Mouse (Mus musculus) lung, embryonic 14.5 days (tissue): ENCODE results near the gene Abhd14a. TPM values are rescaled to one million over a fixed set of nuclear protein-coding genes. Genes with fewer than 3 reads are reported as not detected.

Experiments
- ATAC-seq: fragments of 200-750 bp; cut with Nextera tagmentation; 2 replicates; pipeline ENCODE4 v1.8.0; 2017; ENCODE audit warnings: mild to moderate bottlenecking, moderate TSS enrichment, moderate library complexity; ENCODE audit not compliant: insufficient read depth
- DNase-seq: peaks from one replicate; pipeline ENCODE4 v3.0.0-alpha.2; 2015
- H3K27ac ChIP-seq: fragments of 300-500 bp; sonication (generic); 2 replicates; pipeline ENCODE4 v1.5.1; 2014; ENCODE audit warnings: low read depth, mild to moderate bottlenecking, moderate library complexity
- H3K27me3 ChIP-seq: fragments of 300-500 bp; sonication (generic); 2 replicates; pipeline ENCODE4 v1.6.1; 2014; ENCODE audit warnings: low read length, control low read depth; ENCODE audit not compliant: insufficient read depth
- H3K36me3 ChIP-seq: fragments of 300-500 bp; sonication (generic); 2 replicates; pipeline ENCODE4 v1.6.1; 2014; ENCODE audit warnings: control low read depth; ENCODE audit not compliant: insufficient read depth
- H3K4me1 ChIP-seq: fragments of 300-500 bp; sonication (generic); 2 replicates; pipeline ENCODE4 v1.6.1; 2014; ENCODE audit warnings: antibody characterized with exemption, control low read depth; ENCODE audit not compliant: insufficient read depth
- H3K4me2 ChIP-seq: fragments of 300-500 bp; sonication (generic); 2 replicates; pipeline ENCODE4 v1.6.1; 2014; ENCODE audit warnings: mild to moderate bottlenecking
- H3K4me3 ChIP-seq: fragments of 300-500 bp; sonication (generic); 2 replicates; pipeline ENCODE4 v1.5.1; 2014; ENCODE audit warnings: low read depth, low read length
- H3K9ac ChIP-seq: fragments of 300-500 bp; sonication (generic); 2 replicates; pipeline ENCODE4 v1.6.1; 2014
- H3K9me3 ChIP-seq: fragments of 300-500 bp; sonication (generic); 2 replicates; pipeline ENCODE4 v1.6.1; 2016; ENCODE audit warnings: low read depth, low read length, control low read depth
- CTCF ChIP-seq: IDR thresholded peaks from 2 replicates; pipeline ENCODE4 v1.5.1; 2016; ENCODE audit warnings: antibody characterized with exemption, low read depth
- WGBS: fragments of 180-500 bp; shearing (Covaris S2); extraction: QIAGEN DNeasy Blood & Tissue Kit; methylation state at CpG from one replicate; pipeline ENCODE4 v1.1.7; 2014; 5-methylcytosine and 5-hydroxymethylcytosine counted together
- polyA plus RNA-seq: library from polyadenylated mRNA; unstranded; fragments of >200 nt; fragmentation: Nextera tagmentation; extraction: Ambion mirVana; gene quantifications from 2 replicates; pipeline ENCODE4 v1.2.1, GENCODE M21; 2014

Gene Abhd14a
- polyA plus RNA-seq, 1 experiment from 2014 or later, result 48.4 TPM

DNA sequence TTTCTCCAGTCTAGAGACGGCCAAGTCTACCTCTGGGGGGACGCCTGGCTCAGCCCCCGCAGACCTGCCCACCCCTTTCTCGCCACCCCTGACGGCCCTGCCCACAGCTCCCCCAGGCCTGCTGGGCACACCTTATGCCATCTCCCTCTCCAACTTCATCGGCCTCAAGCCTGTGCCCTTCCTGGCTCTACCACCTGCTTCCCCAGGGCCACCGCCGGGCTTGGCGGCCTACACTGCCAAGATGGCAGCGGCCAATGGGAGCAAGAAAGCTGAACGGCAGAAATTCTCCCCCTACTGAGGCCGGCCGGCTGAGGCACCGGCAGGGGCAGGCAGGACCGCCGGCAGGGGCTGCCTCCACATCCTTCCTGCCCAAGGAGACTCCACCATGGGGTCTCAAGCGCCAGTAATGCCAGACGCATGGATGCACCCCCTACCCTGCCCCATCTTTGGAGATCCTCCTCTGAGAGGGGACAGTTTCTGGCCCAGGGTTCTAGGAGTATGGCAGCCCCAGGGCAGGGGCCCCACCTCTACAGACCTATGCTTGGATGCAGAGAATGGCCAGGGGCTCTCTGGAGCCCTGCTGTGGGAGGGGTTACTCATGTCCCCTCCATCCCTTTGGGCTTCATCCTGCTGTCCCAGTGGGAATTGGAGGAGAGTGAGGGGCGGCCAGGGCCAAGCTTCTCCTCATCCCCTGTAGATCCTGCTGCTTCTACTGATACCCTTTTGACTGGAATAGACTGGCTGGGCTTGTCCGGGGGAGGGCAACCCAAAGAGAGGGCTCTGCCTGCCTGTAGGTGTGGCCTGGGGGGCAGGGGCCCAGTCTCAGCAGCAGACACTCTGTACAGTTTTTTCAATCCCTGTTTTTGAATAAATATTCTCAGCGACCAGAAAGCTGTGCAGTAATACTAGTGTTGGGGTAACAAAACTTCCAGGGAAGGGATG is 15.9 kb upstream of the Abhd14a start:
- TF ChIP-seq CTCF, result no peak
- 80% methylated on average over 21 of the region's 21 CpGs for WGBS
- Histone ChIP-seq H3K9me3 (no peaks in the 10 kb centered on the region), H3K36me3 (peaks cover 53% of the 10 kb centered on the region), H3K4me2 (no peak overlapping the region), H3K4me1 (no peaks in the 10 kb centered on the region), H3K9ac (no peak overlapping the region), H3K27me3 (no peaks in the 10 kb centered on the region), H3K27ac (no peak overlapping the region), H3K4me3 (no peak overlapping the region)
- DNase-seq (no peak), ATAC-seq (no peak)

DNA sequence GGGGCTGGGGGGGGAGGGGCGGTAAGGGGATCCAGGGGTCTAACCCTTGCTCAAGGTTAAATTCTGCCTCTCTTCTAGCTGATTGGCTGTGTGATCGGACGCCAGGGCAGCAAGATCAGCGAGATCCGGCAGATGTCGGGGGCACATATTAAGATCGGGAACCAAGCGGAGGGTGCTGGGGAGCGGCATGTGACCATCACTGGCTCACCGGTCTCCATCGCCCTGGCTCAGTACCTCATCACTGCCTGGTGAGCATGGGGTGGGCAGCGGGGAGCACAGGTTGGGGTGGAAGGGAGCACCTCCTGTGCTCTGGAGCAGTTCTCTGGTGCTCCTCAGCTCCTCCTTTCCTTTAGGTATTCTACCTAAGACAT is 14.9 kb upstream of the Abhd14a start:
- H3K27ac ChIP-seq, result no peak overlapping the region
- H3K27me3 ChIP-seq, result no peaks in the 10 kb centered on the region
- WGBS, result 87% methylated on average over 12 of the region's 12 CpGs
- ATAC-seq, result no peak
- H3K9ac ChIP-seq, result no peak overlapping the region
- no peak overlapping the region for H3K4me3 ChIP-seq
- no peaks in the 10 kb centered on the region for H3K4me1 ChIP-seq
- peaks cover 53% of the 10 kb centered on the region for H3K36me3 ChIP-seq
- no peak for TF ChIP-seq CTCF
- DNase-seq, result no peak
- no peaks in the 10 kb centered on the region for H3K9me3 ChIP-seq
- no peak overlapping the region for H3K4me2 ChIP-seq

DNA sequence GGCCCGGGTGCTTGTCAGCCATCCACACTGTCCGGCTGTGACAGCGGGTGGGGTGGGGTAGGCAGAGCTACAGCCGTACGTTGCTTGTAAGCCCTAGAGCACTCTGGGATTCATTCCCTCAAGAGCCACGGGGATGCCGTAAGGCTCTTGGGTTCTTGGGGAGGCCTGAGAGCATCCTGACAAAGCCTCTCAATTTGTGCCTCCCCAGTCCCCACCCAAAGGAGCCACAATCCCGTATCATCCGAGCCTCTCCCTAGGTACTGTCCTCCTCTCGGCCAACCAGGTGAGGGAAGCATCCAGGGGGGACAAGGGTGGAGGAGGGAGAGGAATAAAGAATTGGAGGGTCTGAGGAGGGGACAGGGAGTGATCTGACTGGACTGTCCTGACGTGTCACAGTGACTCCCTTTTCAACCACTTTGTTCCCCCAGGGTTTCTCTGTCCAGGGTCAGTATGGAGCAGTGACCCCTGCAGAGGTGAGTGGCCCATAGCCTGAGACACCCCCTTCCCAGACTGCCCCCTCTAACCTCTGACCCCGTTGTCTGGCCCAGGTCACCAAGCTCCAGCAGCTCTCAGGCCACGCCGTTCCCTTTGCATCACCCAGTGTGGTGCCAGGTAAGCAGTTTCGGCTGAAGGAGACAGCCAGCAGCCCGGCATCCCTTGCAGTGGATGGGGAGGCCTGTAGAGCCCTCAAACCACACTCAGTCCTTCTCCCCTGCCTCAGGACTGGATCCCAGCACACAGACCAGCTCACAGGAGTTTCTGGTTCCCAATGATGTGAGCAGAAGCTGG is 14.4 kb upstream of the Abhd14a start:
- no peak for ATAC-seq
- no peak overlapping the region for H3K4me3 ChIP-seq
- WGBS, result 84% methylated on average over 16 of the region's 16 CpGs
- no peak for TF ChIP-seq CTCF
- H3K9ac ChIP-seq, result no peak overlapping the region
- no peaks in the 10 kb centered on the region for H3K27me3 ChIP-seq
- no peak overlapping the region for H3K4me2 ChIP-seq
- H3K36me3 ChIP-seq, result peaks cover 53% of the 10 kb centered on the region
- DNase-seq, result no peak
- H3K27ac ChIP-seq, result no peak overlapping the region
- H3K4me1 ChIP-seq, result 0 out of 2 replicates have a peak, but pooled peaks cover 4% of the 10 kb centered on the region
- H3K9me3 ChIP-seq, result no peaks in the 10 kb centered on the region

DNA sequence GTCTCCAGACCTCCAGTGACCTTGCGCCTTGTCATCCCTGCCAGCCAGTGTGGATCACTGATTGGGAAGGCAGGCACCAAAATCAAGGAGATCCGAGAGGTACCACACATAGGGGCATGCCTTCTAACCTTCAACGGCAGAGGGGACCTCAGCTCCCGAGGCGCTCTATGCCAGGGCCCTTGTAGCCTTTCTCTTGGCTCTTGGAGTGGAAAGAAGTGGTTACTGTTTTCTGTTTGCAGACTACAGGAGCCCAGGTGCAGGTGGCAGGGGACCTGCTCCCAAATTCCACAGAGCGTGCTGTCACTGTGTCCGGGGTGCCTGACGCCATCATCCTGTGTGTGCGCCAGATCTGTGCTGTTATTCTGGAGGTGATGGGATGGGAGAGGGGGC is 13.5 kb upstream of the Abhd14a start:
- no peak overlapping the region for H3K9ac ChIP-seq
- no peak overlapping the region for H3K4me2 ChIP-seq
- no peak overlapping the region for H3K27ac ChIP-seq
- peaks cover 53% of the 10 kb centered on the region for H3K36me3 ChIP-seq
- WGBS, result 83% methylated on average over 9 of the region's 9 CpGs
- TF ChIP-seq CTCF, result no peak
- H3K9me3 ChIP-seq, result no peaks in the 10 kb centered on the region
- no peaks in the 10 kb centered on the region for H3K27me3 ChIP-seq
- ATAC-seq (no peak), DNase-seq (no peak)
- H3K4me3 ChIP-seq, result no peak overlapping the region
- H3K4me1 ChIP-seq, result peaks cover 12% of the 10 kb centered on the region

DNA sequence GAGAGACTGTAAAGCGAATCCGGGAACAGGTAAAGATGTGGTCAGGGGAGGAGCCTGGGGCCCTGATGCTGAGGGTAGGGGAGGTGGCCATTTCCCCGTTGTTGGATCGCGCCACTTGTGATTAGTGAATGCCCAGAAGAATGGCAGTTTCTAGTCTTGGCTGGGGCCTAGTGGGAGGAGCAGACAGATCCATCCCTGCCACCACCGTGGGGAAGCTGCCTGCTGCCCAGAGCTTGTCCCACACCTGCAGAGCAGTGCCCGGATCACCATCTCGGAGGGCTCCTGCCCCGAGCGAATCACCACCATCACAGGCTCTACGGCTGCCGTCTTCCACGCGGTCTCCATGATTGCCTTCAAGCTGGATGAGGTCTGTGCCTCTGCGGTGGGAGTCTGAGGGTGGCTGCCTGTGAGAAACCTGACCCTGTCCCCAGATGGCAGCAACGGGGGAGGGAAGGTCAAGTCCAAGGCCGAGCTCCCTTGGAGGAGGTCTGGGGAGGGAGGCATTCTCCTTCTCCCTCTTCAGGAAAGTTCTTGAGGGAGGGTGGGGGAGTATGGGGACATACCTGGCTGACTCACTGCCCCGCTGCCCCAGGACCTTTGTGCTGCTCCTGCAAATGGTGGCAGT is 13.0 kb upstream of the Abhd14a start:
- no peak for TF ChIP-seq CTCF
- Histone ChIP-seq H3K4me2 (no peak overlapping the region), H3K4me1 (peaks cover 17% of the 10 kb centered on the region), H3K9me3 (no peaks in the 10 kb centered on the region), H3K4me3 (no peak overlapping the region), H3K36me3 (peaks cover 53% of the 10 kb centered on the region), H3K27ac (no peak overlapping the region), H3K27me3 (no peaks in the 10 kb centered on the region), H3K9ac (no peak overlapping the region)
- no peak for DNase-seq
- ATAC-seq, result no peak
- 73% methylated on average over 18 of the region's 18 CpGs for WGBS

DNA sequence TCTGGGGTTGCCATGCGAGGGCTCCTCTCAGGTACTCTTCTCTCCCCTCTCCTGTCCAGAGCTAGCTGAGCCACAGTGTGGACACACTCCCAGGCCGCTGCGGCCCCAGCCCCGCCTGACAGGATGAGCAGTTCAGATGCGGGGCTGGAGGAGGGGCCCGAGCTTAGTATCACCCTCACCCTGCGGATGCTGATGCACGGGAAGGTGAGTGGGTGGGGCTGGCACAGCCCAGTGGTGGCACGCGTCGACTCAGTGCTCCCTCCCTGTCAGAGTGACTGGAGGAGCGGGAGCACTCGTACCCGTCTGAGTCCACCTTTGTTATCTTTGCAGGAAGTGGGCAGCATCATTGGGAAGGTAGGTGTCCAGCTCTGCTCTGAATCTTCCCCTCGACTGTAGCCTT is 12.5 kb upstream of the Abhd14a start:
- no peak for TF ChIP-seq CTCF
- no peaks in the 10 kb centered on the region for H3K27me3 ChIP-seq
- H3K4me2 ChIP-seq, result no peak overlapping the region
- peaks cover 20% of the 10 kb centered on the region for H3K4me1 ChIP-seq
- 71% methylated on average over 15 of the region's 15 CpGs for WGBS
- no peak overlapping the region for H3K9ac ChIP-seq
- ATAC-seq (no peak), DNase-seq (no peak)
- no peaks in the 10 kb centered on the region for H3K9me3 ChIP-seq
- no peak overlapping the region for H3K27ac ChIP-seq
- no peak overlapping the region for H3K4me3 ChIP-seq
- peaks cover 53% of the 10 kb centered on the region for H3K36me3 ChIP-seq

DNA sequence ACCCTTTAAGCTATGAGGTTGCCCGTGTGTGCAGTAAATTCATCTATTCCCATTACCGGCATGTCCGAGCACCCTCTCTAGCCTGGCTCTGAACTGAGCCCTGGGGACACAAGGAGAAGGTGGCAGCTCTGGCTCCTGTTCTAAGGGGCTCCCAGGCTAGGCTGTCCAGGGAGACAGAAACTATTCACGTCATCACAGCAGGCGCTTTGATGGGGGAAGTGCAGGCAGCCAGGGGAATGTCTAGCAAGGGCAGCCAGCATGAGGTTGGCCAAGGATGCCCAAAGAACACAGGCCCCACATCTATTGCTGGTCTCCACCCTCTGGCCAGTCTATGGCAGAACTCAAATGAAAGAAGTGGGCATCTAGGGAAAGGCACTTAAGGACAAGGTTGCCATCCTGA is 10.4 kb upstream of the Abhd14a start:
- H3K27ac ChIP-seq, result no peak overlapping the region

More for the DNA sequence above, 10.4 kb upstream of the Abhd14a start:
- 75% methylated on average over 5 of the region's 5 CpGs for WGBS
- ATAC-seq (no peak), DNase-seq (no peak)
- no peaks in the 10 kb centered on the region for H3K27me3 ChIP-seq
- no peak overlapping the region for H3K4me2 ChIP-seq
- peaks cover 26% of the 10 kb centered on the region for H3K4me1 ChIP-seq
- no peaks in the 10 kb centered on the region for H3K9me3 ChIP-seq
- H3K9ac ChIP-seq, result no peak overlapping the region
- H3K36me3 ChIP-seq, result peaks cover 36% of the 10 kb centered on the region
- H3K4me3 ChIP-seq, result no peak overlapping the region
- TF ChIP-seq CTCF, result no peak
